Mouse (Mus musculus): ENCODE measurements around the gene Optn. TPM values are rescaled to one million over a fixed set of nuclear protein-coding genes. Genes with fewer than 3 reads are reported as not detected.
"Not testable (repeated sequence)": the region's sequence is repeated elsewhere in the genome, so short reads cannot be mapped to it uniquely, and the experiment has no call there.

The Optn gene
- polyA plus RNA-seq, 1 experiment from 2014 or later, result 6.6 TPM

DNA sequence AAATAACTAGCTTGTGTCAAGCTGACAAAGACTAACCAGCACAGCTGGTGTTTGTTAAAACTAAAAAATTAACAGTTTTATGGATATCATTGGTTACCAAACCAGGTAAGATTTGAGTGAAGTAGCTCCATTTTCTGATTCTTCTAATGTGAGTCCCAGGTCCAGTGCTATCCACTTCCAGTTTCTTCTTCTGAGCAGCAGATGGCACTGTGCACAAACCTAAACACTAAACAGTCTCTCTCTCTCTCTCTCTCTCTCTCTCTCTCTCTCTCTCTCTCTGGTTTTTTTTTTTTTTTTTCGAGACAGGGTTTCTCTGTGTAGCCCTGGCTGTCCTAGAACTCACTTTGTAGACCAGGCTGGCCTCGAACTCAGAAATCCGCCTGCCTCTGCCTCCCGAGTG lies 26.5 kb upstream of the Optn start:
- not testable (repeated sequence) for H3K27ac ChIP-seq (ENCODE audit: low read depth, low read length); H3K27me3 ChIP-seq (ENCODE audit: control insufficient read depth, insufficient read depth, low read length); H3K36me3 ChIP-seq (ENCODE audit: control insufficient read depth, insufficient read depth, low read length); H3K4me1 ChIP-seq (replicated peaks; ENCODE audit: control insufficient read depth, insufficient read depth, low read length); H3K4me3 ChIP-seq (ENCODE audit: low read depth, low read length); H3K9ac ChIP-seq (ENCODE audit: low read depth, low read length); ATAC-seq (ENCODE audit: low FRiP score); H3K4me2 ChIP-seq (replicated peaks; ENCODE audit: low read depth, low read length); H3K9me3 ChIP-seq (ENCODE audit: control insufficient read depth, low read length)
- peak; percentile 35 for DNase-seq (ENCODE audit: low spot score)
- WGBS, result 94% methylated on average over 2 of the region's 4 CpGs

DNA sequence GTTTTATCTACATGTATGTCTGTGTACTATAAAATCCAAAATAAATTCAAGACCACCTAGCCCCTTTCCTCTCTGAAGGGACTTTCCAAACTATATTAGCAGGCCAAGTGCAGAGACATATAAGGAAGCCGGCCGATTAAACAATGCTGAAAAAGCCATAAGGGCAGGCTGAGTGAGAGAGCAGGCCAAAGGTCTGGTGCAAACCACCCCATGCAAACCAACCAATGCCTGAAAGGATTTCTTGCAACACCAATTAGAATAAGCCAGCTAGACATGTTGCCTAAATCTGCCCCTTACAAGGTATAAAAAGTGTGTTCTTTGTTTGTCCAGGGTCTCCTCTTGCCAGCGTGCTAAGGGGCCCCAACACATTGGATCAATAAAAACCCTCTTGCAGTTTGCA lies 23.8 kb upstream of the Optn start:
- no peak overlapping the region for H3K9ac ChIP-seq (ENCODE audit: low read depth, low read length)
- H3K27me3 ChIP-seq (ENCODE audit: control insufficient read depth, insufficient read depth, low read length), result no peaks in the 10 kb centered on the region
- H3K4me2 ChIP-seq (replicated peaks; ENCODE audit: low read depth, low read length), result no peak overlapping the region
- no peaks in the 10 kb centered on the region for H3K4me1 ChIP-seq (replicated peaks; ENCODE audit: control insufficient read depth, insufficient read depth, low read length)
- H3K9me3 ChIP-seq (ENCODE audit: control insufficient read depth, low read length), result no peaks in the 10 kb centered on the region
- no peak overlapping the region for H3K4me3 ChIP-seq (ENCODE audit: low read depth, low read length)
- no peaks in the 10 kb centered on the region for H3K36me3 ChIP-seq (ENCODE audit: control insufficient read depth, insufficient read depth, low read length)
- WGBS, result 90% methylated on average over 3 of the region's 3 CpGs
- no peak for DNase-seq (ENCODE audit: low spot score)
- no peak for ATAC-seq (ENCODE audit: low FRiP score)
- H3K27ac ChIP-seq (ENCODE audit: low read depth, low read length), result no peak overlapping the region

DNA sequence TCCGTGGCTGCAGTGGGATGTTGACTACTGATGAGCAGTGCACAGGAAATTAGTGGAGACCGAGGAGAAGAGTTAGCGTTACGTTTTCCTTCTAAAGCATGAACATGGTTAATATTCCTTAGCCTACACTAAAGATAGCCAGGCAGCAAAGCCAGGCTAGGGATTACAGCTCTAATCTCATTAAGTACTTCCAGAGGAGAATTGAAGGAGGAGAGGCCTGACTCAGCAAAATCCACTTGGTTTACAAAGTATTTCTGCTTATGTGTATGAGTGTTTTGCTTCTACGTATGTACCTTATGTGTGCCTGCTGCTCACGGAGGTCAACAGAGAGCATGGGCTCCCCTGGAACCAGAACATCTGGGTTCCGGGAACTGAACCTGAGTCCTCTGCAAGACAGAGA lies 19.9 kb upstream of the Optn start:
- no peak for DNase-seq (ENCODE audit: low spot score)
- Histone ChIP-seq H3K27me3 (ENCODE audit: control insufficient read depth, insufficient read depth, low read length) (no peaks in the 10 kb centered on the region), H3K36me3 (ENCODE audit: control insufficient read depth, insufficient read depth, low read length) (no peaks in the 10 kb centered on the region), H3K4me2 (replicated peaks; ENCODE audit: low read depth, low read length) (no peak overlapping the region), H3K9me3 (ENCODE audit: control insufficient read depth, low read length) (no peaks in the 10 kb centered on the region), H3K4me3 (ENCODE audit: low read depth, low read length) (no peak overlapping the region), H3K4me1 (replicated peaks; ENCODE audit: control insufficient read depth, insufficient read depth, low read length) (no peaks in the 10 kb centered on the region), H3K9ac (ENCODE audit: low read depth, low read length) (no peak overlapping the region), H3K27ac (ENCODE audit: low read depth, low read length) (no peak overlapping the region)
- ATAC-seq (ENCODE audit: low FRiP score), result no peak
- 92% methylated on average over 7 of the region's 7 CpGs for WGBS

DNA sequence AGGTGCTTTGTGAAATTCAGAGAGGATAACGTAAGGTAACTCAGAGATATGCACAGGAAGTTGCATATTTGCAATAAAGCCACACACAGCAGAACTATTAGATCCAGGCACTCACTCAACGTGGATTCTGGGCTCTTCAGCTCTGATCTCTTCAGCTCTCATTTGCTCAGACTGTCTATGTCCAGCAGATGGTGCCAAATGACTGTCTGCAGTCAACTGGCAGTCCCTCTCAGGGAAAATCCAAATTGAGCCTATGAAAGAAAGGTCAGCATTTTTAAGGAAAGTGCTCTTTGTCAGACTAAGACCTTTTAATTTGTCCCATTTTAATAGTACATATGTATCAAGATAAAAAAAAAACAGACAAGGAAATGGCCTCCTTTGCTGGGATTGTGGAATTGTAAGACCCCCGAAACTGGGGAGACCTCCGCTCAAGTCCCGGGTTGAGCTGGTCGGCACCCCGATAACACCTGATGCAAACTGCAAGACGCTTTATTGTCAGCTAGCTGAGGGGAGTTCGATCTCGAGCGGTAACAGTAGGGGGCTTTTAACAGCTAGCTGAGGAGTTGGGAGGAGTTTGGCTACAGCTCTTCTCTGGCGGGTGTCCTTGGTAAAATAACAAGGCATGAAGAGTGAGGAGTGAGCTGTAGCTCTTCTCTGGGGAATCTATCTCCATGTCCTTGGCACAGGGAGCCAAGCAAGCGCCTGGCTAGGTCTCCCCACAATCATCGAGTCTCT lies 16.4 kb upstream of the Optn start:
- peak; percentile 49; the same call in 1 of the 2 replicates for ATAC-seq (ENCODE audit: low FRiP score)
- Histone ChIP-seq H3K4me1 (replicated peaks; ENCODE audit: control insufficient read depth, insufficient read depth, low read length) (no peaks in the 10 kb centered on the region), H3K36me3 (ENCODE audit: control insufficient read depth, insufficient read depth, low read length) (no peaks in the 10 kb centered on the region), H3K27me3 (ENCODE audit: control insufficient read depth, insufficient read depth, low read length) (no peaks in the 10 kb centered on the region), H3K9ac (ENCODE audit: low read depth, low read length) (peak overlapping the region; percentile 12; the same call in 1 of the 2 replicates), H3K9me3 (ENCODE audit: control insufficient read depth, low read length) (no peaks in the 10 kb centered on the region), H3K4me3 (ENCODE audit: low read depth, low read length) (peak overlapping the region; percentile 14; the same call in 1 of the 2 replicates), H3K4me2 (replicated peaks; ENCODE audit: low read depth, low read length) (peak overlapping the region; percentile 44), H3K27ac (ENCODE audit: low read depth, low read length) (no peak overlapping the region)
- DNase-seq (ENCODE audit: low spot score), result peak; percentile 75
- WGBS, result 7% methylated on average over 14 of the region's 14 CpGs

DNA sequence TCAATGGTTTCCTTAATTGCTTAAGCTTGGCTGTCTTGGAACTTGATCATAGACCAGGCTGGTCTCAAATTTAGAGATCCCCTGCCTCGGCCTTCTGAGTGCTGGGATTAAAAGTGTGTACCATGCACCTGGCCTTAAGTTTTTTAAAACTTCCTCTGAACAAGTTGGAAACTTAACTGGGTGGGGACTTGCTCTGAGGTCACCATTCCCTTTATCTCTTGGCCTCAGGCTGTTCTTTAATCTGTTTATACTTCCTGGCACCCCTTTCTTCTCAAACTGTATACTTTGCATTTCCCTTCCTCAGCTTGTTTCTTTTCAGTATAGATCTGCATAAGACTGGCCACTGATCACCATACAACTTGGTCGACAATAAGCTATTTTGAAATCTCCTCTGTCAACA lies 14.1 kb upstream of the Optn start:
- DNase-seq (ENCODE audit: low spot score), result no peak
- Histone ChIP-seq H3K4me1 (replicated peaks; ENCODE audit: control insufficient read depth, insufficient read depth, low read length) (no peaks in the 10 kb centered on the region), H3K27me3 (ENCODE audit: control insufficient read depth, insufficient read depth, low read length) (no peaks in the 10 kb centered on the region), H3K9ac (ENCODE audit: low read depth, low read length) (no peak overlapping the region), H3K4me3 (ENCODE audit: low read depth, low read length) (no peak overlapping the region), H3K4me2 (replicated peaks; ENCODE audit: low read depth, low read length) (no peak overlapping the region), H3K27ac (ENCODE audit: low read depth, low read length) (no peak overlapping the region), H3K36me3 (ENCODE audit: control insufficient read depth, insufficient read depth, low read length) (no peaks in the 10 kb centered on the region), H3K9me3 (ENCODE audit: control insufficient read depth, low read length) (no peaks in the 10 kb centered on the region)
- ATAC-seq (ENCODE audit: low FRiP score), result no peak
- WGBS, result 76% methylated on average over 2 of the region's 2 CpGs

DNA sequence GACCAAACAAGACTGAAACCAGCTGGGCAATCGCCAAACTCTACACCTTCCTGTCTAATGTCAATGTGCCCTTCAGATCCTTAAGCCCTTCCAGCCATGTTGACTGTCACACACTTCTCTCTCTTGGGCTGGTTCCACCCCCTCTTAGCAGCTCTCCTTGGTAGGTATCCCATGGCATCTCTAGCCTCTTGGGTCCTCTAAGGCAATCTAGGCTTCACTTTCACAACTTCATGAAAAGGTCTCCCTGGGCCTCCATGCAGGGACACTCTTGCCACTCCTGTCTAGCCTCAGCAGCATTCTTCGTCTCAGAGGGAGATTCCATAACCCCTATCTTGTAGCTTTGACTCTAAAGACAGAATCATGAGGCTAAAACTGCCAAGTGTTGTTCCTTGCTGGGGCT lies 13.6 kb upstream of the Optn start:
- no peaks in the 10 kb centered on the region for H3K9me3 ChIP-seq (ENCODE audit: control insufficient read depth, low read length)
- WGBS, result 88% methylated on average over 2 of the region's 2 CpGs
- H3K4me2 ChIP-seq (replicated peaks; ENCODE audit: low read depth, low read length), result no peak overlapping the region
- H3K9ac ChIP-seq (ENCODE audit: low read depth, low read length), result no peak overlapping the region
- no peaks in the 10 kb centered on the region for H3K4me1 ChIP-seq (replicated peaks; ENCODE audit: control insufficient read depth, insufficient read depth, low read length)
- no peak overlapping the region for H3K4me3 ChIP-seq (ENCODE audit: low read depth, low read length)
- H3K27me3 ChIP-seq (ENCODE audit: control insufficient read depth, insufficient read depth, low read length), result no peaks in the 10 kb centered on the region
- no peak overlapping the region for H3K27ac ChIP-seq (ENCODE audit: low read depth, low read length)
- H3K36me3 ChIP-seq (ENCODE audit: control insufficient read depth, insufficient read depth, low read length), result no peaks in the 10 kb centered on the region
- no peak for DNase-seq (ENCODE audit: low spot score)
- ATAC-seq (ENCODE audit: low FRiP score), result no peak

DNA sequence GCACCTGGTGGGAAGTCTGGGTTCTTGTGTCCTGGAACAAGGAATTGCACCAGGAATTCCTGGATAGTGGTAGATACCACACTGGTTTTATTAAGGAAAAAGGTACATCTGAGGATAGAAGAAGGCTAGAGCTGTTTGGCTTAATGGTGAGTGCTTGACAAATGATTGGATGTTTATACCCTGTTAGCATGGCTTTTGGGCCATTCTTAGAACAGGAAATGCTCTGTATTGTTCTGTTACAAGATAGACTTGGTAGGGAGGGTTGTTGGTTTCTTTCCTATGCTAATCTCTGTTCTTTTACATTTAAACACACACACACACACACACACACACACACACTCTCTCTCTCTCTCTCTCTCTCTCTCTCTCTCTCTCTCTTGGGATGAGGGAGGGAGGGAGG lies 12.0 kb upstream of the Optn start:
- Histone ChIP-seq H3K27ac (ENCODE audit: low read depth, low read length) (no peak overlapping the region), H3K4me1 (replicated peaks; ENCODE audit: control insufficient read depth, insufficient read depth, low read length) (no peaks in the 10 kb centered on the region), H3K4me3 (ENCODE audit: low read depth, low read length) (no peak overlapping the region), H3K9me3 (ENCODE audit: control insufficient read depth, low read length) (no peaks in the 10 kb centered on the region), H3K36me3 (ENCODE audit: control insufficient read depth, insufficient read depth, low read length) (no peaks in the 10 kb centered on the region), H3K9ac (ENCODE audit: low read depth, low read length) (no peak overlapping the region), H3K4me2 (replicated peaks; ENCODE audit: low read depth, low read length) (no peak overlapping the region), H3K27me3 (ENCODE audit: control insufficient read depth, insufficient read depth, low read length) (no peaks in the 10 kb centered on the region)
- no peak for DNase-seq (ENCODE audit: low spot score)
- no peak for ATAC-seq (ENCODE audit: low FRiP score)

DNA sequence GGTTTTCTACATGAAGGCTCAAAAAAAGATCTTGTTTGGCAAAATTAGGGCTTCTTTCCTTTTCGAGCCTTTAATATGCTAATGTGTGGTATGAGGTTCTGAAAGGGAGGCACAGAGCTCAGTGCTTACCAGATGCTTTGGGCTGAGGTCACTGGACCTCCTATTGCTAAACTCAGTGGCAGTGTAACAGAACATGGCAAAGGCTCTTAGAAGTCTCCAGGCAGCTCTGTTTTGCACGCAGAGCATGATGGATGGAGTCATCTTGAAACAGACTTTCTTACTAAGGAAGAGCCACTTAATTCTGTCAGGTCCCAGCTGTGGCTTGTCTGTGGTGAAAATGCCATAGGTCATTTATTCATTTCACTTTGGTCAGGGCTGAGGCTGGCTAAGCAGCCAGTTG lies 11.6 kb upstream of the Optn start:
- Histone ChIP-seq H3K27ac (ENCODE audit: low read depth, low read length) (no peak overlapping the region), H3K9ac (ENCODE audit: low read depth, low read length) (no peak overlapping the region), H3K4me3 (ENCODE audit: low read depth, low read length) (no peak overlapping the region), H3K9me3 (ENCODE audit: control insufficient read depth, low read length) (no peaks in the 10 kb centered on the region), H3K36me3 (ENCODE audit: control insufficient read depth, insufficient read depth, low read length) (no peaks in the 10 kb centered on the region), H3K4me1 (replicated peaks; ENCODE audit: control insufficient read depth, insufficient read depth, low read length) (no peaks in the 10 kb centered on the region), H3K4me2 (replicated peaks; ENCODE audit: low read depth, low read length) (no peak overlapping the region), H3K27me3 (ENCODE audit: control insufficient read depth, insufficient read depth, low read length) (no peaks in the 10 kb centered on the region)
- DNase-seq (ENCODE audit: low spot score), result no peak
- ATAC-seq (ENCODE audit: low FRiP score), result no peak
- 54% methylated on average over 2 of the region's 2 CpGs for WGBS

DNA sequence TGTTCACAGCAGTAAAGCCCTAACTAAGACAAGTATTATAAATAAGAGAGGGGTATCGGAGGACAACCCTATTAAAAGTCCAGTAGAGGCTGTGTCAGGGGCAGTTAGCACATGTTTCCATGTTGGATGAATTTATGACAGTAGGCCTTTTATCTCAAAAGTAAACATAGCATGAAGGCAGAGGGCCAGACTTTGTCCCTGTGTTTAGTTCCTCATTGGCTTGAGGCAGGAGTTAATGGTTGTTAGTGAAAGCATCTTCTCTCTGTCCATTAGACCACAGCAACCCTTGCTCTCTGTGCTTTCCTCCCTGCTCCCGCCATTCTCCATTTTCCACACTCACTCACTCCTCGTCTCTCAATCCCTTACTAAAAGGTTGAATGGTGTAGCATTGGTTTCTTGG lies 9.9 kb upstream of the Optn start:
- no peak overlapping the region for H3K4me3 ChIP-seq (ENCODE audit: low read depth, low read length)
- H3K4me1 ChIP-seq (replicated peaks; ENCODE audit: control insufficient read depth, insufficient read depth, low read length), result no peaks in the 10 kb centered on the region
- no peaks in the 10 kb centered on the region for H3K36me3 ChIP-seq (ENCODE audit: control insufficient read depth, insufficient read depth, low read length)
- H3K4me2 ChIP-seq (replicated peaks; ENCODE audit: low read depth, low read length), result no peak overlapping the region
- no peak overlapping the region for H3K27ac ChIP-seq (ENCODE audit: low read depth, low read length)
- no peaks in the 10 kb centered on the region for H3K9me3 ChIP-seq (ENCODE audit: control insufficient read depth, low read length)
- H3K27me3 ChIP-seq (ENCODE audit: control insufficient read depth, insufficient read depth, low read length), result no peaks in the 10 kb centered on the region
- ATAC-seq (ENCODE audit: low FRiP score) (no peak), DNase-seq (ENCODE audit: low spot score) (no peak)
- no peak overlapping the region for H3K9ac ChIP-seq (ENCODE audit: low read depth, low read length)
- WGBS, result 84% methylated on average over 3 of the region's 3 CpGs
